Mouse (Mus musculus) hindbrain, embryonic 11.5 days (tissue): ENCODE measurements around the gene Gm364. TPM values are rescaled to one million over a fixed set of nuclear protein-coding genes. Genes with fewer than 3 reads are reported as not detected.

Source experiments
- ATAC-seq: fragments of 200-750 bp; cut with Nextera tagmentation; 2 replicates; pipeline ENCODE4 v1.8.0; 2017; ENCODE audit warnings: mild to moderate bottlenecking, moderate TSS enrichment, moderate library complexity; ENCODE audit not compliant: low FRiP score
- DNase-seq: peaks from one replicate; pipeline ENCODE4 v3.0.0-alpha.2; 2015; ENCODE audit warnings: low spot score
- H3K27ac ChIP-seq: fragments of 300-500 bp; sonication (generic); 2 replicates; pipeline ENCODE4 v1.5.1; 2014; ENCODE audit warnings: mild to moderate bottlenecking, low read depth, low read length
- H3K27me3 ChIP-seq: fragments of 300-500 bp; sonication (generic); 2 replicates; pipeline ENCODE4 v1.6.1; 2014; ENCODE audit warnings: mild to moderate bottlenecking, low read length, moderate library complexity, mixed read lengths; ENCODE audit not compliant: control insufficient read depth, insufficient read depth
- H3K36me3 ChIP-seq: fragments of 300-500 bp; sonication (generic); 2 replicates; pipeline ENCODE4 v1.6.1; 2014; ENCODE audit warnings: mild to moderate bottlenecking, low read length, moderate library complexity, mixed read lengths; ENCODE audit not compliant: control insufficient read depth, insufficient read depth
- H3K4me1 ChIP-seq: fragments of 300-500 bp; sonication (generic); replicated peaks from 2 replicates; pipeline ENCODE4 v1.6.1; 2014; ENCODE audit warnings: low read length, mixed read lengths; ENCODE audit not compliant: control insufficient read depth, insufficient read depth
- H3K4me2 ChIP-seq: fragments of 300-500 bp; sonication (generic); replicated peaks from 2 replicates; pipeline ENCODE4 v1.6.1; 2014; ENCODE audit warnings: mild to moderate bottlenecking, low read depth, low read length
- H3K4me3 ChIP-seq: fragments of 300-500 bp; sonication (generic); 2 replicates; pipeline ENCODE4 v1.5.1; 2014; ENCODE audit warnings: low read depth, low read length
- H3K9ac ChIP-seq: fragments of 300-500 bp; sonication (generic); 2 replicates; pipeline ENCODE4 v1.6.1; 2014; ENCODE audit warnings: low read depth, low read length
- H3K9me3 ChIP-seq: fragments of 300-500 bp; sonication (generic); 2 replicates; pipeline ENCODE4 v1.6.1; 2016; ENCODE audit warnings: low read length; ENCODE audit not compliant: control insufficient read depth
- WGBS: fragments of 180-500 bp; shearing (Covaris S2); extraction: QIAGEN DNeasy Blood & Tissue Kit; methylation state at CpG from one replicate; pipeline ENCODE4 v1.1.7; 2014; 5-methylcytosine and 5-hydroxymethylcytosine counted together
- polyA plus RNA-seq: library from polyadenylated mRNA; unstranded; fragments of >200 nt; fragmentation: Nextera tagmentation; extraction: Ambion mirVana; gene quantifications from 2 replicates; pipeline ENCODE4 v1.2.1, GENCODE M21; 2014

Gene Gm364
- not detected in 2 replicates for polyA plus RNA-seq

GRCm38 (mm10) chrX:57408769-57409168, at the start of gene Gm364:
Gm364 (plus strand) TSS chrX:57409154.
- no peak within 1 kb of the TSS for H3K4me3 ChIP-seq
- no peaks in the 10 kb centered on the region for H3K9me3 ChIP-seq
- WGBS: 89% methylated on average over 12 of the region's 12 CpGs
- no peaks in the 10 kb centered on the region for H3K27me3 ChIP-seq
- H3K27ac ChIP-seq: no peak within 1 kb of the TSS
- H3K36me3 ChIP-seq: no peaks in the 10 kb centered on the region
- no peak within 1 kb of the TSS for H3K9ac ChIP-seq
- ATAC-seq (no peak), DNase-seq (no peak)
- no peaks in the 10 kb centered on the region for H3K4me1 ChIP-seq
- H3K4me2 ChIP-seq: no peak within 1 kb of the TSS

GRCm38 (mm10) chrX:57359316-57359715, 49.6 kb upstream of the Gm364 start:
- Histone ChIP-seq H3K9ac (no peak overlapping the region), H3K9me3 (no peaks in the 10 kb centered on the region), H3K4me2 (no peak overlapping the region), H3K27me3 (no peaks in the 10 kb centered on the region), H3K36me3 (no peaks in the 10 kb centered on the region), H3K4me1 (no peaks in the 10 kb centered on the region), H3K4me3 (no peak overlapping the region), H3K27ac (no peak overlapping the region)
- DNase-seq (no peak), ATAC-seq (no peak)
- 75% methylated on average over 1 of the region's 1 CpGs for WGBS

GRCm38 (mm10) chrX:57364891-57365569, 43.9 kb upstream of the Gm364 start:
- H3K4me2 ChIP-seq: no peak overlapping the region
- DNase-seq (no peak), ATAC-seq (no peak)
- H3K36me3 ChIP-seq: no peaks in the 10 kb centered on the region
- WGBS: 67% methylated on average over 2 of the region's 2 CpGs
- no peak overlapping the region for H3K27ac ChIP-seq
- H3K9ac ChIP-seq: no peak overlapping the region
- H3K4me1 ChIP-seq: no peaks in the 10 kb centered on the region
- no peak overlapping the region for H3K4me3 ChIP-seq
- H3K9me3 ChIP-seq: no peaks in the 10 kb centered on the region
- H3K27me3 ChIP-seq: no peaks in the 10 kb centered on the region

- Histone ChIP-seq H3K27me3 (no peaks in the 10 kb centered on the region), H3K4me2 (no peak overlapping the region), H3K27ac (no peak overlapping the region), H3K9ac (no peak overlapping the region), H3K9me3 (no peaks in the 10 kb centered on the region), H3K4me1 (no peaks in the 10 kb centered on the region), H3K4me3 (no peak overlapping the region), H3K36me3 (0 out of 2 replicates have a peak, but pooled peaks cover 2% of the 10 kb centered on the region)
- ATAC-seq (no peak), DNase-seq (no peak)
- 84% methylated on average over 4 of the region's 4 CpGs for WGBS
Observed at GRCm38 (mm10) chrX:57372965-57373364, 36.0 kb upstream of the Gm364 start.

GRCm38 (mm10) chrX:57373543-57373942, 35.4 kb upstream of the Gm364 start:
- H3K9ac ChIP-seq: no peak overlapping the region
- WGBS: 97% methylated on average over 2 of the region's 2 CpGs
- H3K9me3 ChIP-seq: no peaks in the 10 kb centered on the region
- ATAC-seq (no peak), DNase-seq (no peak)
- 0 out of 2 replicates have a peak, but pooled peaks cover 2% of the 10 kb centered on the region for H3K36me3 ChIP-seq
- H3K27me3 ChIP-seq: no peaks in the 10 kb centered on the region
- no peaks in the 10 kb centered on the region for H3K4me1 ChIP-seq
- no peak overlapping the region for H3K4me2 ChIP-seq
- H3K27ac ChIP-seq: no peak overlapping the region
- no peak overlapping the region for H3K4me3 ChIP-seq

- DNase-seq: no peak
- H3K9me3 ChIP-seq: no peaks in the 10 kb centered on the region
- no peaks in the 10 kb centered on the region for H3K4me1 ChIP-seq
- 0 out of 2 replicates have a peak, but pooled peaks cover 2% of the 10 kb centered on the region for H3K36me3 ChIP-seq
- WGBS: 88% methylated on average over 2 of the region's 2 CpGs
- H3K27ac ChIP-seq: no peak overlapping the region
- no peak for ATAC-seq
- no peaks in the 10 kb centered on the region for H3K27me3 ChIP-seq
- H3K4me2 ChIP-seq: no peak overlapping the region
- no peak overlapping the region for H3K4me3 ChIP-seq
- no peak overlapping the region for H3K9ac ChIP-seq
Observed at GRCm38 (mm10) chrX:57374029-57374428, 34.9 kb upstream of the Gm364 start.

GRCm38 (mm10) chrX:57377096-57377495, 31.9 kb upstream of the Gm364 start:
- no peak for ATAC-seq
- WGBS: 83% methylated on average over 3 of the region's 3 CpGs
- no peak overlapping the region for H3K4me3 ChIP-seq

GRCm38 (mm10) chrX:57378579-57378978, 30.4 kb upstream of the Gm364 start:
- Histone ChIP-seq H3K4me3 (no peak overlapping the region), H3K36me3 (0 out of 2 replicates have a peak, but pooled peaks cover 2% of the 10 kb centered on the region), H3K27me3 (no peaks in the 10 kb centered on the region), H3K9ac (no peak overlapping the region), H3K4me1 (no peaks in the 10 kb centered on the region), H3K9me3 (no peaks in the 10 kb centered on the region), H3K4me2 (no peak overlapping the region), H3K27ac (no peak overlapping the region)
- DNase-seq (no peak), ATAC-seq (no peak)
- 75% methylated on average over 3 of the region's 3 CpGs for WGBS

More at GRCm38 (mm10) chrX:57377096-57377495, 31.9 kb upstream of the Gm364 start:
- H3K36me3 ChIP-seq: 0 out of 2 replicates have a peak, but pooled peaks cover 2% of the 10 kb centered on the region
- no peaks in the 10 kb centered on the region for H3K9me3 ChIP-seq
- H3K9ac ChIP-seq: no peak overlapping the region
- H3K4me2 ChIP-seq: no peak overlapping the region
- H3K4me1 ChIP-seq: no peaks in the 10 kb centered on the region
- H3K27ac ChIP-seq: no peak overlapping the region
- H3K27me3 ChIP-seq: no peaks in the 10 kb centered on the region
- no peak for DNase-seq

- DNase-seq (no peak), ATAC-seq (no peak)
- Histone ChIP-seq H3K4me1 (no peaks in the 10 kb centered on the region), H3K4me2 (no peak overlapping the region), H3K9me3 (no peaks in the 10 kb centered on the region), H3K36me3 (0 out of 2 replicates have a peak, but pooled peaks cover 2% of the 10 kb centered on the region), H3K27ac (no peak overlapping the region), H3K9ac (no peak overlapping the region), H3K27me3 (no peaks in the 10 kb centered on the region), H3K4me3 (no peak overlapping the region)
- WGBS: 79% methylated on average over 5 of the region's 5 CpGs
Observed at GRCm38 (mm10) chrX:57380915-57381314, 28.0 kb upstream of the Gm364 start.
